Mouse (Mus musculus) small intestine, adult 2 months (tissue): ENCODE results near the gene Prkag2.

Source experiments
- CTCF ChIP-seq: fragments of 200-500 bp; IDR thresholded peaks from 2 replicates; pipeline ENCODE4 v1.5.1; 2012; ENCODE audit warnings: low read depth, mild to moderate bottlenecking, control low read depth, inconsistent platforms, low read length, moderate library complexity, mixed read lengths; ENCODE audit not compliant: insufficient replicate concordance, insufficient read length; ENCODE audit errors: extremely low read depth
- POLR2A ChIP-seq: fragments of 200-500 bp; IDR thresholded peaks from 2 replicates; pipeline ENCODE4 v1.6.1; 2012; ENCODE audit warnings: low read depth, mild to moderate bottlenecking, control low read depth, inconsistent platforms, low read length, moderate library complexity

GRCm38 (mm10) chr5:24817191-24817590 lies 283.3 kb downstream of the Prkag2 start:
- no peak for TF ChIP-seq CTCF
- TF ChIP-seq POLR2A: no peak
